Mouse (Mus musculus) cerebellum, adult 9-10 months (tissue): ENCODE data around the gene Hoxa11.

Source experiments
- DNase-seq: peaks from one replicate; pipeline ENCODE4 v3.0.0; 2022

Gene Hoxa11

DNA sequence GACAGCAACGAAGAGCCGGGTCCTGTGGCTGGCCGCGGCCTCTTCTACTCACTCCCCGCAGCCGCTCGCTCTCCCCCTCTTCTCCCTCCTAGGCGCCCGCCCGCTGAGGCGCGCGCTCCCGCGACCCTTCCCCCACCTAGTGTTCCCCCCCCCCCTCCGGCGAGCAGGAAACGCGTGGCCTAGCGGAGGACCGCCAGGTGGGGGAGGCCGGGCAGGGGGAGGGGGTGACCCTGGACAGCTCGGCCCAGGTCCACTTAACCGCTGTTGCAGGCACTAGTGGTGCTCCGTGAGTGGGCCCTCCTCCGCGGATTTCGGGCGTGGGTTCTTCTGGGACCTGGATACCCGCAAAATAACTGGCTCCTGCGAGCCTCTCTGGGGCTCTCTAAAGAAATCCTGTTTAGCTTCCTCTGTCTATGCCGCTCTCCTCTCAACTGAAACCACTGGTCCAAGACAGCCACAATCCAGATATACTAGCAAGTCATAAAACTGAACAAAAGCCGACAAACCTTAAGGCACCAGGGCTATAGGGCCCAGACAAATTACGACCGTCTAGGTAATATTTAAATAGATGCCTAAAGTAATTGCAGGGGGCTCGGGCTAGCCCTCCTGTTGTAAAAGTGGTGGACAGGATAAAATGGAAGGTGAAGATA, 15.0 kb downstream of the Hoxa11 start, which contains the start of gene Hoxa9:
Gene Hoxa9 (minus strand): TSS at position 574 of the 650 bp plus-strand sequence.
- no peak for DNase-seq

DNA sequence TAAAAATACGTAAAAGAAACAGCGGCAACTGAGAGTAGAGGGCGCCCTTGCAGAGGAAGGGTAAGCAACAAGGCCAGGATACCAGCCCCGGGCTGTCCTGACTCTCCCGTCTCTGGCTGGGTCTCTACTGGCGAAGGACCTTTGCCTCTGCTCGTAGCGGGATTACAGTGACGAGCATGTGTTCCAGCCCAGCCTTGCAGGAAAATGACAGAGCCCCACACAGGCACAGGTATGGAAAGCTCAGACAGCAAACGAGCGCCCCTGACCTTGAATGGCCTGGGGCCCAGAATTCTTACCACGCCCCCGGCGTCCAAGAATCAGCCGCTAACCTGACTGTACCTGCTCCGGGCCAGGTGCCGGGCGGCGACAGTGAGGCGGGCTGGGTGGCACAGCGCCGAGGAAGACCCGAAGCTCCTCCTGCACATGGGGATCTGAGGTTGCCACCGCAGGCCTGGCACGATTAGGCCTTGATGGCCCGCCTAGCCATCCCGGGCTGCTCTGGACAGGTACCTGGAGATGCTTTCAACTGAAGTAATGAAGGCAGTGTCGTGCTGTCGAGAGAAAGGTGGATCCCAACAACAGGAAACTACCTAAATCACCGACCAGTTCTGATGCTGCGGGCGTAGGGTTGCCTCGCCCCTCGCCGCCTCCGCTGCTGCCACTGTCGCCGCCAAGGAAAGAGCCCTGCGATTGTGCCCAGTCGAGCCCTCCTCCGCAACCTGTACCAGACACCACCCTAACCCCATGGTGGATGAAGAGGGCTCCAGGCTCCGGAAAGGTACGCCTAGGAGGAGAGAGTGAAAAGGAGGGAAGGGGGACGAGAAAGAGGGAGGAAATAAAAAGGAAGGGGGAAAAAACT, 15.8 kb downstream of the Hoxa11 start:
- DNase-seq = no peak

DNA sequence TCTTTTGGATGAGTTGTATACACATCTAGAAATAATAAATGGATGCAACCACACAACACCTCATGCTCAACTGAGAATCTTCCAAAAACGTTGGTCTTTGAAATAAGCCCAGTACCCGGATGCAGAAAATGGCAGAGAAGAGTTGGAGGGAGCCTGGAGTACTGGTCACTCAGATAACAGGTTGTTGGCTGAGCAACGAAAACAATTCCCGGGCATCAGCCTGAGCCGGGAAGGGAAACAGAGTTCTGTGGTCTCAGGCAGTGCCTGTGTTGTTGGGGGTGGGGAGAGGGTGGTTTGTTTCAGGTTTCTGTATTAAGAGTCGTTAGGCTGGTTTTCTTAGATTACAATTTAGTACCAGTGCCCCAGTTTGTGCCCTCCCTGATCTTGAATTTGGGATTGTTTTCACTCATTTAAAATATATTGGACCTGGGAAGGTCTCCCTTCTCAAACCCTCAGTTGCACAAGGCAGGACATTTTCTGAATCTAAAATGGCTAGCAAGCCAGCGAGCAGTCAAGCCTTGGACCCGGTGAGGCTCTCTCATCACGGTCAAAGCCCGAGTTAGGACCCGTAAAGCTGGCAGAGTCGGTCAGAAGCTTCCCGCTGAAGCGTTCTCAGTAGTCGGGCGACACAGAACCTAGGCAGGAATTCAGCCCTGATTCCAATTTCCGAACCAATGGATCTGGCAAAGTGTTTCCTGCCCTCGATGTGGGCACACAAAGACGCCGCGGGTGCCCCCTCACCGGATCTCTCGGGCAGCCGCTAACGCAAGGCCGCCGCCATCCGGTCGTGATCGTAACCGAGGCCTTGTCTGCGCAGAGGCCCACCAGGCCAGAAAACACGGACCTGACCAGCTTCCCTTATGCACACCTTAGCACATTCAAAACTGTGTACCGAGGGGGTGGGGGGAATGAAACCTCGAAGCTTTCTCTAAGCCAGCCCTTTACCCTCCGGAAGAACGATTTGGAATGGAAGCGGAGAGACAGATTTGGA, 16.8 kb downstream of the Hoxa11 start:
- DNase-seq = no peak

DNA sequence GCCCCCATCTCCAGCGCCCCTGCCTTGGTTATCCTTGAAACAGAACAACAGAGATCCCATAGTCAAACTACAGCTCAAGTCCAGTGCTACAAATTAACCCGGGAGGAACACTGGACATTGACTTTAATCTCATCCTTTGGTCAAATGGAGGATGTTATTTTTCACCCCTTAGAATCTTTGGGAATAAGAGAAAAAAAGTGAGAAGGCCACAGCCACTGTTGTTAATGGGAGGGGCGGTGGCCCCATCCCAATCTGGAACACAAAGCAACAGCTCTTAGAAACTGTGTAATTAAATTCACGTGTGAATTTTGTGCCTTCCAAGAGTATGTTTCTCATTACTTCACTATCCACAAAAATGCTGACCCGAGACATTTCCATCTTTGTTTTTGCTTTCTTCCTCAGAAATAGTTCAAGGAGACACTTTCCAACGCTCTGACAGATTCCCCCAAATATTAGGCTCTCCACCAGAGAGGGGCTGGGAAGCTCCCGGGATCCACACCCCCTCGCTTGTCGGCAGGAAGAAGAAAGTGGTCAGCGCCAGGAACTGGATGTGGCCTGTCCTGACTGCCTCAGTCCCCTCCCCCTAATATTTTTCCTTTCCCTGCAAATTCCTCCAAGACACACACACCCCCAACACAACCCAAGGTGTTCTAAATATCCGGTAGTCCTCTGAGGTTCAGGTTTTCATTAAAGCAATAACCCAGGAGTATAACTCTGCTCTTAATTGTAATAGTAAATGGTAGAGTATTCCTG, 18.0 kb downstream of the Hoxa11 start:
- no peak for DNase-seq

DNA sequence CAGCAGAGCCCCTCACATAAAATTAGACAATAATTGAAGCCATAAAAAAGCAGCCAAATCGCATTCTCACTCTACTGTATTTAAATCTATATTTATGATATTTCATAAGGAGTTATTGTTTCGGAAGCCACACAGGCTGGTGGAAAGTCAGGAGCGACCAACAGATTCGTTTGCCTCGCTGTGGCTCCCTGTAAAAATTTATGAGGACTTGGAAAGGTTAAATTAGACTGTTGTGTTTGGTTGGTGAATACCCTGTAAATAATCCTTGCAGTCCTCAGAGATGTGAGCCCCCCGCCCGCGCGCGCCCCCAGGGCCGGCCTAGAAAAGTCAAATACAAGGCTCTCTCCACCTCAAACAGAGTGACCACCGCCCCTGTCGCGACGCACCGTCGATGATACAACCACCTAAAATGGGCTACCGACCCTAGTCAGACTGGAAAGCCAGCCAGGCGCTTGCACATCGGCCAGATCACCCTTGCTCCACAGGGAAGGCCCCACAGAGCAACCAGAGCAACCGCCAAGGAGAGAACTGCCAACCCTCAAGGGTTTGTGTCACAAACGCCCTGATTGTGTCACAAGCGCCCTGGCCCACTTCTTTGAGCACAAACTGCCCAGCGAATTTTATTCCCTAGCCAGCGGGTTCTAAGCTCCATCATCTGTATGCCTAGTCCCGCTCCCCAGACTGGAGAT, 18.9 kb downstream of the Hoxa11 start:
- no peak for DNase-seq

DNA sequence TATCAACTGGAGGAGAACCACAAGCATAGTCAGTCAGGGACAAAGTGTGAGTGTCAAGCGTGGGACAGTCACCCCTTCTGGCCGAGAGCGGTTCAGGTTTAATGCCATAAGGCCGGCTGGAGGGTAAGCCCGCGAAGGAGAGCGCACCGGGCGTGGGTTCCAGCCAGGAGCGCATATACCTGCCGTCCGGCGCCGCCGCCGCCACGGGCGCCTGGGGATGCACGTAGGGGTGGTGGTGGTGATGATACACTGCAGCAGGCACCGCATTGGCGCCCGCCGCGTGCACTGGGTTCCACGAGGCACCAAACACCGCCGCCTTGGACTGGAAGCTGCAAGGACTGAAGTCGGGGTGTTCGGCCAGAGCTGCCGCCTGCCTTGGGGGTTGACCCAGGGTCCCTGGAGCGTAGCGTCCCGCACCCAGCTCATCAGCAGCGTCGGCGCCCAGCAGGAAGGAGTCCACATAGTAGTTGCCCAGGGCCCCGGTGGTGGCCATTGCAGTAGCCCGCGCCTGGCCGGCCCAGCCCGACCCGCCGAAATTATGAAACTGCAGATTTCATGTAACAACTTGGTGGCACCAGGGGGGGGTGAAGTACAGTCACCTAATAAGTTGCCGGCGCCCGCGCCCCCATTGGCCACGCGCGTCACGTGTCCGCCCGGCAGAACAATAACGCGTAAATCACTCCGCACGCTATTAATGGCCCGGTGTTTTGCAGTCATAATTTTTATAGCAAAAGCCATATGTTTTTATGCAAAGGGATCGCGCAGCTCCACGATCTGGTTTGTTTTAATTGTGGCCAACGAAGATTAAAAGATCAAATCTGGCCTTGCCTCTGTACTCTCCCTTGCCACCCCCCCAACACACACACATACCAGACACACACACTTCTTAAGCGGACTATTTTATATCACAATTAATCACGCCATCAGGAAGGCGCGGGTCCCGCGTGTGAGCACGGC, 19.7 kb downstream of the Hoxa11 start:
- DNase-seq = no peak

DNA sequence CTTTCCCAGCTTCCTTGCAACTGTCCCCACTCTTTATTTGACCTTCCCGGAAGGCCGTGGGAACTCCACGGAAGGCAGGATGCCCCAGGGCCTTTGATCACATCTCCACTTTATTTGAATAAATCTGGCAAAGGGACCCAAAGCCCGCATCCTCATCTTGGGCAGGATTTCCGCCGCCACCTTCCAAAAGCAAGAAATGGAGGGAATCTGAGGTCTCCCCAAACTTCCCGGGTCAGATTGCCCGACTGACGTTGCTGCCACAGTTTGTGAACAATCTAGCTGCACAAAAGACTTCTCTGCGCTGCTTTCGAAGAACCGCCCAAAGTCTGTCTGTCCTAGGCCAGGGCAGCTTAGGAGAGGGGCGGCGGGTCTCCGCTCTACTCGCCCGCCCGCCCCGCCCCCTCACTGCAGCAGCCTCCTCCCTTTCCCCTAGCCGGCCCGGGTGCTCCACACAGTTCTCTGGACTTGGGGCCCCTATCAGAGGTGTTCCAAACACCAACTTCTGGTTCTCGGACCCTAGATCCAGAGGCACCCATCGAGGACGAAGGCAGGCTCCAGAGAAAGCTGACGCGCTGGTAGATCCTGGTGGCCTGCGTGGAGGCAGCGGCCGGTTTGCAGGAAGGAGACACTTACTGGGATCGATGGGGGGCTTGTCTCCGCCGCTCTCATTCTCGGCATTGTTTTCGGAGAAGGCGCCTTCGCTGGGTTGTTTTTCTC, 20.6 kb downstream of the Hoxa11 start:
- DNase-seq = no peak

DNA sequence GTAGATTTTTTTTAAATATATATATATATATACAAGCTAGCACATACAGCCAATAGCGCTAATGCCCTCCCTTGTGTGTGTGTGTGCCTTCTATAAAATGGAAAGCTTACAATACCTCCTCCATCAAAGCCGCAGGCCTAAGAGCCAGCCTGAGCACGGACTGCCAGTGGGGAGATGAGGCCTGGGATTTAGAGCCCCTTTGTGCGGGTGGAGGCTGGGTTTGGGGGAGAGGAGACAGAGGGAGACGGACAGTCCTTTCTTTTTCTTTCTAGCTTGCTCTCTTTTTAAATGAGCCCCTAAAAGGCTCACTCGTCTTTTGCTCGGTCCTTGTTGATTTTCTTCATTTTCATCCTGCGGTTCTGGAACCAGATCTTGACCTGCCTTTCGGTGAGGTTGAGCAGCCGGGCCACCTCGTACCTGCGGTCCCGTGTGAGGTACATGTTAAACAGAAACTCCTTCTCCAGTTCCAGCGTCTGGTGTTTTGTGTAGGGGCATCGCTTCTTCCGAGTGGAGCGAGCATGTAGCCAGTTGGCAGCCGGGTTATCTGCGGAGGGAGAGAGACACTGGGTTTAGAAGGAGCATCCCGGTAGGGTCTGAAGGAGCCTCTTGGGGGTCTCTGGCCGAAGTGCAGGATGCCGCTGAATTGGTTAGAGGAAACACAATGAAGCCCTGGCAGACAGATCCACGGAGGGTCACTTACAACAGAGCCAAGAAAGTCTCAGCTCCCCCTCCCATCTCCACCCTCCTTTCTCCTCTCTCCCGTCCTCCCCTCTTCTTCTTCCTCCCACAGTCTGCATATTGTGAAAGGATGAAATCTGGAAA, 21.5 kb downstream of the Hoxa11 start:
- no peak for DNase-seq

DNA sequence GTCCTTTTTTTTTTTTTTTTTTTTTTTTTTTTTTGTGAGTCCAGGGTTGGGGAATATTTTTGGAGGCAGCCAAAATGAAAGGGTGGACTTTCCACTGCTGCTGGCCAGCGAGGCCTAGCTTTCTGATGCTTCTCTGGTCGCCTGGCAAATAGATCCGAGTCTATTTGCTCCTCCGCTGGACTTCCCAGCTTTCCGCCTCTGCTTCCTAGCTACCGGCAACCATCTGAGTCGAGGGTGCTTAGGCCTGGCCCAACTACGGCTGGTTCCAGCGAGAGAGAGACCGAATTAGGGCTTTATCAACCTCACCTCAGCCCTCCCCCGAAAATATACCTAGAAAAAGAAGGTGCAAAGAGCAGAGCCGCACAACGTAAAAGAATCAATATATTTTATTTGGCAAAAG, 22.9 kb downstream of the Hoxa11 start:
- no peak for DNase-seq

DNA sequence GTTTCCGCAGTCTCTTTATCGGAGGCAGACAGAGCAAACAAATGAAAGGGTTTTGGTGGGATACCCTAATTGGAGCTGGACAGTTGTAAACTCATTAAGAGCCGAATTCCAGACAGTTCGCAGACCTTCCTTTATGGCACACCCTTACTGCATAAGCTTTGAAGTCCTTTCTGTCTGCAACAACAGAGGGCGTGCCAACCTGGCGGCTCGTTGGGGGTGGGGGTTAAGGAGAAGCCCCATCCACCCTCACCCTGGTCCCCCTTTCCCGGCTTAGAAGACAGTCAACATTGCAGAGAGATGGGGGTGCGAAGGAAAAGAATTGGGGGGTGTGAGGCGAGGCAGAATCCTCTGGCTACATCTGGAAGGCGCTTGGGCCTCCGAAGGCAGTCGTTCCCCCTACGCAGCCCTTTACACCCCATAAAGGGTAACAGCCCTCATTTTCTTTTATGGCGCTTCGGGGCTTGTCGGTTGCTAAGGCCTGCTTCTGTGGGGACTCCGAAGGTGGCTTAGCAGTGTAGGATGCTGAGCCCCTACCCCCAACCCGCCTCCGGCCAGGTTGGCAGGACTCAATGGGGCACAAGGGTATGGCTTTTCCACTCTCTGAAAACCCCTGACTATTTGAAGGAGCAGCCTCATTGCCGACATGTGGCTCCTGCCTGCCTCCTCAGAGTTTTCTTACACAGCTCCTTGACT, 23.5 kb downstream of the Hoxa11 start:
- no peak for DNase-seq

DNA sequence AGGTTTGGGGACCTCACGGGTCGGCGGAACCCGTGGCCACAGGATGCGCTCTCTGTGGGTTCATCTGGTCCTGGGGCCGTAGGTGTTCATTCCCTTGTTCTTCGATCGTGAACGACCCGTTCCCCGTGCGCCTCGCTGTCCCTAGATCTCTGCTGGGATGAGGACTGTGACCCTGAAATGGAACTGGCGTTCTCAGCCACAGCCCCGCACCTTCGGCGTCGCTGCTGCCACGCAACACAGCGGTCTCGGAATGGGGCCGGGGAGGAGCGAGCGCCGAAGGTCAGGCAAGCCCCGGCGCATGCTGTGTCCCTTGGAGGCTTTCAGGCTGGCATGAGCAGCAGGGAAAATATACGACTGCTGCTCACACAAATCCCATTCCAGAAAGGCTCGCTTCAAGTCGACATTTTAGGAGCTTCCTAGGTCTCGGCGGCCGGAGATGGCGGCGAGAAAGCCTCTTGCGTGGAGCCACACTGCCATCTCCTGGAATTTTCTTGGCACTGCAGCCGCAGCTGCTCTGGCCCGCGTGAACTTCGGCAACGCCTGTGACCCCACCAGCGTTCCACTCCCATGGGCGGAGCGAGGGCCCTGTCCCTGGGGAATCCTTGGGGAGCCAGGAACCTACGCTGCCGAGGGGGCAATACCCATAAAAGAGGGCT, 24.1 kb downstream of the Hoxa11 start, which contains the start of gene Hoxa7:
Gene Hoxa7 (minus strand): TSS at position 518 of the 656 bp plus-strand sequence.
- peak; percentile 72 for DNase-seq

DNA sequence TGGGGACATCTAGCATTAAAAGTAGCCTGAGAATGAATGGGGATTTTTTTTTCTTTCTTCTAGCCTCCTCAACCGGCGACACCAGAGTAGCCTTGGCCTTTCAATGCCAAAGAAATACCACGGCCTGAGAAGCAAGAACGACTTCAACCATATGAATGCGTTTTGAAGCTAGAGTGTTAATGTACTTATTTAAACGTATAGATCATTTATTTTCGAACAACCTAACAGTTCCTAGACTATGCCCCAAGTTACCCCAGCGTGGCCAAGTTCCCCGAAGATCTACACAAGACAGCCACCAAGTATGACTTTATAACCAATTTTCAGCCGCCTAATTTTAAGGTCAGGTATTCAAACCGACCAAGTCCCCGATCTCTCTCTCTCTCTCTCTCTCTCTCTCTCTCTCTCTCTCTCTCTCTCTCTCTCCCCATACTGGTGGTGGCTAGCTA, 24.7 kb downstream of the Hoxa11 start:
- DNase-seq = no peak

DNA sequence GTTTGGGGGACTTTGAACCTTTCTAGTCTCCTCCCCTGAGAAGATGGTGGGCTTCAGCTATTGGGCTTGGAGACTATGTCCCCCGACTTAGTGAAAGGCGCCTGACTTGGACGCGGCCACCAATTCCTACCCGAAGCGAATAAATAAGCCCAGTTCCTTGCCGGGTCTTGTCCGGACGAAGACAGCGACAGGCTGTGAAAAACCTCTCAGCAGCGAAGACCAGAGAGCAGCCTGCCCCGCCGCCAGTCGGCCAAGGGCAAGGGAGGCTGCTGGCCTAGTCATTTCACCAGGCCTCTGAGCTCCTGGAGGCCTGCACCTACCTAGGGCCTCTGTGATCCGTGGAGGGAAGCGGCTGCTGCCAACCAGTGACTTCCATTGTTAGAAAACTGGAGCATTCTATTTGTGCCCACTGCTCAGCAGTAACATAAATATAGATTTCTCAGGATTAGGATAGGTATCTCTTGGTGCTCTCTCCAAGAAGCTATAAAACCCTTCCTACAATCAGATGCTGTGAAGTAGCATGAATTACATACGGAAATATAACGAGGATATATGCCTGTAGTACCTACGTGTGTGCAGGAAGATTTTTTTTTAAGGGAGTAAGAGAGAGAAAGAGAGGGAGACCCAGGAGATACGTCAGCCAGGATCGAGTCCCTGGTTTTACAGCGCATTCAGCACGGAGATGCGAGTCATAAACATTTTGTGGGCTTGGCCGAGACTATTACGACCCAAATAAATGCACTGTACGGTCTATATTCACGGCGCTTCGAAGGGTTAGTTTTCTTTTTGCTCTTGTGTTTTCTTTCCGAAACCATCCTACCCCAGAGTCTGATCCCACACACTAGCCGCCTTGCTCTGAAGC, 25.4 kb downstream of the Hoxa11 start:
- no peak for DNase-seq

DNA sequence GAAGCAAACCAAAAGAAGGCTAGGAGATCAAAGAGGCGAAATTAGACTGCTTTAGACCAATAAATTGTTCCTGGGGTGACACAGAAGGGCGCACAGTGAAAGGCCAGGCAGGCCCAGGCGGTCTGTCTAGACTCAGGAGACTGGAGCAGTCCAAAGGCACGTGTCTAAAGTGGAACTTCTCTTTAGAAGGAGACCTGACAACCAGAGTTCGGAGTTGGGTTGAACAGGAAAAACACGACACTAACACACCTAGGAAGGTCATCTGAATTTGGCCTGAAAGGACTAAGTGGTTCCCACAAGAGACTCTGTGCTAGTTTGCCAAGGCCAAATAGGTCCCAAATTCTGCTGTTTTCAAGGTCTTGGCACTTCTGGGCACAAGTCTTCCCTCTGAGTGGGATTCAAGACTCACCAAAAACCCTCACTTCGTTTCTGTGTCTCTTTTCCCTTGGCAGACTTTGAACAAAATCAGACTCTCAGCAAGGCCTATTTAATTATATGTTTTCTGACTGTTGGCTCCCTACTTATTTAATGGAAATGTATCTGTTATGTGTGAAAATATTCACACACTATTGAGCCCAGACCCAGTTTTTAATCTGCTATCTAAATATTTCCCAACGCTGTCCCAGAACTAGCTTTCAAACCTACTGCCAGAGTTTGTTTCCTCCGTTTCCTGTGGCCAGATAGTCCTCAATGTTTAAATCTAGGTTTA, 26.2 kb downstream of the Hoxa11 start:
- no peak for DNase-seq

DNA sequence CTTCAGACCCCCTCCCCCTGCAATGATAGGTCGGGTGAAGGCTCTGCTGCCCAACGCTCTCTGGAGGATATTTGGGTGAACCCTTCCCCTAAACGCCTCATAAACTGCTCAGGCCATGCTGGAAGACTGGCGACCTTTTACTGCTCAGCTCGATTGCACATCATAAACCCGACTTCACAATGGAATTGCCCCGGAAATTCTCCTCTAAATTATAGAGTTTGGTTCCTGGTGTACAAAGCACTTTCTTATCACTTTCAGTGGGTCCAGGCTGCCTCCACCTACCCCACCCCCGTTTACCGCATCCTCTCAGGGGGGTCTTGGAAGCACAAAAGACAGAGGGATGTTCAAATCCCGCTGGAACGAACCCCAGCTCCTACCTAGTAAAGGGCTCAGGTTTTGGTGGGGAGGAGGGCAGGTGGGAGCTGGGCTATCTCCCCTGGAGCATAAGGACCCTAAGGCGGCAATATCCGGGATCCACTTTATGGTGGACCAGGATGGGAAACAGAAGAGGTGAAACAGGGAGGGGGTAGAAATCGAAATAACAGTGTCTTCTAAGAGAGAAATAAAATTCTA, 26.9 kb downstream of the Hoxa11 start:
- no peak for DNase-seq
